Mouse (Mus musculus): Measurements from ENCODE around the gene Mcf2l. TPM values are rescaled to one million over a fixed set of nuclear protein-coding genes. Genes with fewer than 3 reads are reported as not detected.

Mcf2l gene
- 100 to 1,000 TPM; 212 to 231 TPM for total RNA-seq (2021)
- long read RNA-seq, full-length matches to known transcripts = 20 of 199 reads
- long read RNA-seq, partial matches to known transcripts = 68 of 199 reads
- long read RNA-seq, other reads (novel, unspliced or antisense) = 111 of 199 reads

- no peak for DNase-seq (ENCODE audit: low spot score in 2 of 2)
Observed at GRCm38 (mm10) chr8:12873357-12874046, at the start of gene Mcf2l. Mcf2l (plus strand) TSS chr8:12873806.

- DNase-seq (ENCODE audit: low spot score in 2 of 2) = no peak
Observed at GRCm38 (mm10) chr8:12824562-12824961, 49.0 kb upstream of the Mcf2l start.

GRCm38 (mm10) chr8:12825236-12825635, 48.4 kb upstream of the Mcf2l start:
- no peak for DNase-seq (ENCODE audit: low spot score in 2 of 2)

- DNase-seq (ENCODE audit: low spot score in 2 of 2) = no peak
Observed at GRCm38 (mm10) chr8:12825686-12826237, 47.8 kb upstream of the Mcf2l start.

- no peak for DNase-seq (ENCODE audit: low spot score in 2 of 2)
Observed at GRCm38 (mm10) chr8:12827124-12827523, 46.5 kb upstream of the Mcf2l start.

- DNase-seq (ENCODE audit: low spot score in 2 of 2) = no peak
Observed at GRCm38 (mm10) chr8:12828298-12828697, 45.3 kb upstream of the Mcf2l start.

GRCm38 (mm10) chr8:12829381-12829780, 44.2 kb upstream of the Mcf2l start:
- no peak for DNase-seq (ENCODE audit: low spot score in 2 of 2)

- DNase-seq (ENCODE audit: low spot score in 2 of 2) = peak in 1 of 2 experiments; percentile 23
Observed at GRCm38 (mm10) chr8:12831659-12832589, 41.7 kb upstream of the Mcf2l start.

- no peak for DNase-seq (ENCODE audit: low spot score in 2 of 2)
Observed at GRCm38 (mm10) chr8:12833616-12834015, 40.0 kb upstream of the Mcf2l start.

- no peak for DNase-seq (ENCODE audit: low spot score in 2 of 2)
Observed at GRCm38 (mm10) chr8:12840834-12841233, 32.8 kb upstream of the Mcf2l start.

GRCm38 (mm10) chr8:12842342-12842995, 31.1 kb upstream of the Mcf2l start:
- DNase-seq (ENCODE audit: low spot score in 2 of 2) = no peak

- no peak for DNase-seq (ENCODE audit: low spot score in 2 of 2)
Observed at GRCm38 (mm10) chr8:12844347-12844950, 29.2 kb upstream of the Mcf2l start.

GRCm38 (mm10) chr8:12846447-12846846, 27.2 kb upstream of the Mcf2l start:
- DNase-seq (ENCODE audit: low spot score in 2 of 2) = no peak

GRCm38 (mm10) chr8:12851241-12851640, 22.4 kb upstream of the Mcf2l start:
- DNase-seq (ENCODE audit: low spot score in 2 of 2) = no peak

GRCm38 (mm10) chr8:12856038-12856437, 17.6 kb upstream of the Mcf2l start:
- no peak for DNase-seq (ENCODE audit: low spot score in 2 of 2)

GRCm38 (mm10) chr8:12863061-12863460, 10.5 kb upstream of the Mcf2l start:
- no peak for DNase-seq (ENCODE audit: low spot score in 2 of 2)

GRCm38 (mm10) chr8:12863608-12864007, 10.0 kb upstream of the Mcf2l start:
- no peak for DNase-seq (ENCODE audit: low spot score in 2 of 2)

GRCm38 (mm10) chr8:12865790-12866189, 7.8 kb upstream of the Mcf2l start:
- no peak for DNase-seq (ENCODE audit: low spot score in 2 of 2)

- no peak for DNase-seq (ENCODE audit: low spot score in 2 of 2)
Observed at GRCm38 (mm10) chr8:12869661-12870060, 3.9 kb upstream of the Mcf2l start.

- DNase-seq (ENCODE audit: low spot score in 2 of 2) = no peak
Observed at GRCm38 (mm10) chr8:12870656-12871055, 3.0 kb upstream of the Mcf2l start.

GRCm38 (mm10) chr8:12871461-12871860, 2.1 kb upstream of the Mcf2l start:
- DNase-seq (ENCODE audit: low spot score in 2 of 2) = no peak
